Mouse (Mus musculus): ENCODE measurements at regions not wholly inside any gene's neighbourhood (a gene's known extent, or its start where the extent isn't known, plus 50 kb on each side); places are given as distances from the start of the nearest gene placed in this dataset.

DNA sequence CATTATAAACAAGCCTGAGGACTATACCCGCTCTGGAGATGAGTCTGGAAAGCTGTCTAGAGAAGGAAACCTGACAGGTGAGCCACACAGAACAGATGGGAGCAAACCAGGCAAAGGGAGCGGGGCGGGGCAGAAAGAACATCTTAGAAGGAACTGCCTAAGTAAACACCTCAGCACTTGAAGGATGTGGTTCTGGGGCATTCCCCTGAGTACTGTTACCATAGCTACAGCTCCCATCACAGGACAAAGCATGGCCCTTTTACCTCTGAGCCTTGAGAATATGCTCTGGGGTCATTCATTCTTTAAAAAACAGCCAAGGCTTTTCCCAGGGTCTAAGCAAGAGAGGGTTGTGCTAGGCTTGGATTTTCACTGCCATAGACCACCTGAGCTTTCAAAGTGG is 127.6 kb downstream of the Rpap3 start:
- DNase-seq (ENCODE audit: low read depth in 2 of 2, low spot score in 2 of 2) = peak; percentile 20 to 28

DNA sequence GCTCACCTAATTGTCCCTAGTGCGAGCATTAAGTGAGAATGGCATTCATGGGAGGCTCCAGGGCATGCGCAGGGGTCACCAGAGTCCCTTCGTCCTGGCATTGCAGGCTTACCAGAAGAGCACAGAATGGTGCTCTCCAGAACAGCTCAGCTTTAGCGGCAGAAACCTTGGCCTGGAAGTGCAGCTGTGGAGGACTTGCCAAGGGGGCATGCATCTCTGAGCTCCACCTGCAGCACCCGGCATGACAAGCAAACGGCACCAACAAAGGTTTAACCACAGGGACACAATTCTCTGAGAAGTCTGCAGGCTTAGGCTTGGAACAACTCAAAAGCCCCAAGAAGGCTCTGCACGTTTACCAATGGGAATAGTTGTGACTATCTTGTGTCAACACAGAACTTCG is 128.4 kb downstream of the Rpap3 start:
- no peak for DNase-seq (ENCODE audit: low read depth in 2 of 2, low spot score in 2 of 2)

DNA sequence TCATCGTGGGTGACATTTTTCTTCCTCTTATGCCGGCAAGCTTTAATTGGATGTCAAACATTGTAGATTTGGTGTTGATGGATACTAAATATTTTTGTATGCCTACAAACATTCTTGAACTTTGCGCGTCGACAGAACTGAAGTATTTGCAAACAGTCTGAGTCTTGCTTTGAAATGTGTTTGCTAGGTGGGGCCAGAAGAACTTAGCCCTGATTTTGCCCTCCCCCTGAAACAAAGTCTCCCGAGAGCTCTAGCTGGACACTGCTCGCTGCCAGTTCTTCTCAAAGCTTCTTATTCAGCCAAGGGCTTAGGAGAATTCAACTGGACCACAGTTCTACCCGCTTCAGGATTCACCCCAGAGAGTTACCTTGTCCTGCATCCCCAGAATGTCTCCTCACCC is 133.0 kb downstream of the Rpap3 start:
- DNase-seq (ENCODE audit: low read depth in 2 of 2, low spot score in 2 of 2) = no peak

DNA sequence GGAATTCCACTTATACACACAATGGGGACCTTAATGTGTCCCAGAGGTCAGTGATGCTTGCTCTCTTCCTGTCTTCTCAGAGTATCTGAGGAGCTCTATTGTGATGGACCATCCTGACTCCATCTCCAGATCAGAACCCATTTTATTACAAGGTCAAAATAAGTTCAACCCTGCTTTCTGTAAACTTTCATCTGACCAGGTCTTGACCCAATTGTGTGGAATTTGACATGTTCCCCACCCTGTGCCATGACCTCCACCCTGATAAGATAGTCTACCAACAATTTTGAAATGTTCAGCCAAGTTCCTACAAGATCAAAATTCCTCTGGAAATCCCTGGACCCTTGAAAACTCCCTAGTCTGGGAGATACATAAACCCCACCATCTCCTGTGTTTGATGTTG is 133.7 kb downstream of the Rpap3 start:
- no peak for DNase-seq (ENCODE audit: low read depth in 2 of 2, low spot score in 2 of 2)

DNA sequence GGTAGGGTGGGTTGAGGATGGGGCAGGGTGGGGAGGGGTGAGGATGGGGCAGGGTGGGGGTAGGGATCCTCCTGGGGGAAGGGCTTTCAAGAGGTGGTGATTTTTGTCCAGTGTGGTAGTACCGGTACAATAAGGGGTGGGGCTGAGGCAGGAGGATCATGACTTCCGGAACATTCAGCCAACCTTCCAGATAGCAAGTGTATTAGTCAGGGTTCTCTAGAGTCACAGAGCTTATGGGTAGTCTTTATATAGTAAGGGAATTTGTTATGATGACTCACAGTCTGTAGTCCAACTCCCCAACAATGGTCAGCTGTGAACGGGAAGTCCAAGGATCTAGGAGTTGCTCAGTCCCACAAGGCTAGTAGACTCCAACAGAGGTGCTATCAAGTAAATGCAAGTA is 145.5 kb downstream of the Rpap3 start:
- no peak for DNase-seq (ENCODE audit: low read depth in 2 of 2, low spot score in 2 of 2)

DNA sequence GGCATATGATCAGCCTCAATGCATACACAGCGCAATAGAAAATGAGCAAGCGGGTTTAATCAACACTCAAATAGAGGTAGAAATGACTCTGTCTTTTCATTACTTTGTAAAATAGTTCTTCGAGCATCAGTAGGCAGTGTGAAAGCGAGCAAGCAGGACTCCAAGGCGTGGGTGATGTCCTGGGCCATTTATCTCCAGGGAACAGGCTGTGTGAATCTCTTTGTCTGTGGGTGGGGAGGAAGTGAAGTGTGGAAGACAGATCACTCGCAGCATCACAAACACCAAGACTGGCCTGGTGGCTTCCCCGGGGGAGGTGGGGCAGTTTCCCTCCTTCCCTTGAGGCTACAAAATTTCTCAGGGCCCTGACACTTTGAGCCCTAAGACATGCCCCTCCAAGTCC is 146.9 kb downstream of the Rpap3 start:
- no peak for DNase-seq (ENCODE audit: low read depth in 2 of 2, low spot score in 2 of 2)

DNA sequence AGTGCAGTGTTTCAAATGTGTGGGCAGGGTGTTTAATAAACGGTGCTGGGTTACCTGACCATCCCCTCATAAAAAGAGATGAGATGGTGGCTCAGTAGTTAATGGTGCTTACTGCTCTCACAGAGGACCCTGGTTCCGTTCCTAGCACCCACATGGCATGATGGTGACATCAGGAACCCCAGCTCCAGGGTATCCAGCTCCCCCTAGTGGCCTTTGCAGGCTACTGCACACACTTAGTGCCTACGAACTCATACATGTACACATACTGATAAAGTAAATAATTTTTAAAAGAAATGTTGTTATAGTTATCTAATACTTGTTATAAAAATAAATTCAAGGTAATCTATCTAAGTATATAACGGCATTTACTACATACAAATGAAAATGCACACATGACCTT is 157.3 kb downstream of the Rpap3 start:
- no peak for DNase-seq (ENCODE audit: low read depth in 2 of 2, low spot score in 2 of 2)

DNA sequence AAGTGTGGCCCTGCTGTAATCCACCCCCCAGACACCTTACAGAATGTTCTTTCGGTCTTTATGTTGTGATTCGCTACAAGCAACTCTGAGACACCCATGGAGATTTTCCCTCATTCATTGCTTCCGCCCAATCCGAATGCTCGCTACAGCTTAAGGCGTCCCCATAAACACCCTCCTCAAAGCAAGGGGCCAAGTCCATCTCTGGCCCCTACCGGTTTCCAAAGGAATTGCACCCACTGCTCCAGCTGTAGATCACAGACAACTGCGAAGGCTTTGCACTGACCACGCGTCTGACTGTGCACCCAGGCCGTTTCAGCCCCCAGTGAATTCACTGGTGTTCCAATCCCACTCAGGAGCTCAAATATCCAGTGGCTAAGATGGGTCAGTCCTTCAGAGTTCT is 160.6 kb downstream of the Rpap3 start:
- no peak for DNase-seq (ENCODE audit: low read depth in 2 of 2, low spot score in 2 of 2)

DNA sequence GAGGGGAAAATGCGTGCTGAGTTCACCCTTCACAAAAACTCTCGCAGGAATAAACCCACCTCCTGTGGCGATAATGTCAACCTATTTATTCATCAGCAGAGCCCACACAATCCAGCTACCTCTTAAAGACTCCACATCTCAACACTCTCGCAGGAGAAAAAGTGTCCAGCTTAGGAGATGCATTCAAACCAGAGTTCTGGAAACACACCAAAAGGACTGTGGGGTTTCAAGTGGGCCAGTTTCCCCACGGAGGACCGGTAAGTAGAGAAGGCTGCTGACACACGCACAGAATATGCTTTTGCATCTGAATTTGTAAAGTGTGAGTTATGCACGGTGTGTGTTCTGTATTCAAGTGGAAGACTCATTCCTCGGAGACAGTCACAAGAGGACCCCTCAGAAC is 164.0 kb downstream of the Rpap3 start:
- DNase-seq (ENCODE audit: low read depth in 2 of 2, low spot score in 2 of 2) = no peak

DNA sequence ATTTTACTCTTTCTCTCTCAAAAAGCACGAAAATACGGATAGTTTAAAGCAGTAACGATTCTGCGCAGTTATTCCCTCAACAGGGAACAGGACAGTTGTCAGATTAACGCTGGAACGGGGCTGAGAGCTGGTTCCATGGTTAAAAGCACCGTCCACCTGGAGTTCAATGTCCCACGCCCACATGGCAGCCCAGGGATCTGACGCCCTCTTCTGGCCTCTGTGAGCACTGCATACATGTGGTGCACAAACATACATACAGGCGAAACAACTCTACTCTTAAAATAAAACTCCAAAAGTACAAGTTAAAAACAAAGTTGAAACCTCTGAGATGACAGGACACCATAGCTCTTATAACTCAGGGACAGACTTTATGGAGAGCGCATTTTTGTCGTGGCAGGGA is 169.5 kb downstream of the Rpap3 start:
- DNase-seq (ENCODE audit: low read depth in 2 of 2, low spot score in 2 of 2) = no peak

DNA sequence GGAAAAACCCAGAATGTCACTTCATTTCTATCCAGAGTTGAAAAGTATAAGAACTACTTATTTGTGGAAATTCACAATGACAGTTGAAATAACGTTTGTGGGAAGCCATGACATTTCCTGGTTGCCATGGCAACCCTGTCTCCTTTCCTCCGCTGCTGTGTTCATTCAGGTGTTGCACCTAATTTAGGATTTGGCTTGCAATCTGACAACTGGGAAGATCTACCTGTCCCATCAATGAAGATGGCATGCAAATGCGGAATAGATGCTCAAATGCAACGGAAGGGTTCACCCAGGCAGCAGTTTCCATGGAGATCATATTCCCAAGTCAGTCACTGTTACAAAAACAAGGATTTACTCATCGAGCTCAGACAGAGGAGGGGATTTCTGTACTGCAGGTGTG is 170.7 kb downstream of the Rpap3 start:
- DNase-seq (ENCODE audit: low read depth in 2 of 2, low spot score in 2 of 2) = no peak

DNA sequence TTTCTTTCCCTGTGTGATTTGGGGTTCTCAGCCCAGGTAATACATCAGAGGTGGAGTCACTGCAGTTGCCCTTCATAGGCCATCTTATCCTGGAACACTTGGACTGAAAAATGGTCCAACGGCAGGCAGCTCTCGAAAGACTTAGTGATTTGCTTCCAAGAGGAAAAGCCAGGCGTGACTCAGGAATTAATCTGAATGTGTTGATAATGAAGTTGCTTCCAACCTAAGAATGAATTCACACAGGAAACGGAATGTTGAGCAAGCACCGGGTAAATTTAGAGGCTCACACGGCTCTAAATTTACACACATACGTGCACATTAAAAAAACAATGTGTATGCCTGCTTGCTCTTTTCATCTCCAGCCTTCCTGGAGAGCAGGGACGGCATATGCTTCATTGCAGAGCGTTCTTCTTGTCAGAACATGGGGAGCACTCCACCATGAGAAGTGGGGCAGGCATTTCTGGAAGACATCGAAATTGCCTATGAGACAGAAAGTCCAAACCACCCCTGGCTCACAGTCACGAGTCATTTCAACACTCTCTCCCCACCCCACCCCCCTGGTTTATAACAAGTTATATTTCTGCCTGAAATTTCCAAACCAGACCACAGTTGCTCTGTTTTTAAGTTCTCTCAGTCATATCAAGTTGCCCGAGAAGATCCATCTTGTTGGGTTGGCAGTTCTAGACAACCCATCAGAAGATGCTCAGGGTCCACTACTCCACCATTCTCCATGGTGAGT is 171.9 kb downstream of the Rpap3 start:
- no peak for DNase-seq (ENCODE audit: low read depth in 2 of 2, low spot score in 2 of 2)

DNA sequence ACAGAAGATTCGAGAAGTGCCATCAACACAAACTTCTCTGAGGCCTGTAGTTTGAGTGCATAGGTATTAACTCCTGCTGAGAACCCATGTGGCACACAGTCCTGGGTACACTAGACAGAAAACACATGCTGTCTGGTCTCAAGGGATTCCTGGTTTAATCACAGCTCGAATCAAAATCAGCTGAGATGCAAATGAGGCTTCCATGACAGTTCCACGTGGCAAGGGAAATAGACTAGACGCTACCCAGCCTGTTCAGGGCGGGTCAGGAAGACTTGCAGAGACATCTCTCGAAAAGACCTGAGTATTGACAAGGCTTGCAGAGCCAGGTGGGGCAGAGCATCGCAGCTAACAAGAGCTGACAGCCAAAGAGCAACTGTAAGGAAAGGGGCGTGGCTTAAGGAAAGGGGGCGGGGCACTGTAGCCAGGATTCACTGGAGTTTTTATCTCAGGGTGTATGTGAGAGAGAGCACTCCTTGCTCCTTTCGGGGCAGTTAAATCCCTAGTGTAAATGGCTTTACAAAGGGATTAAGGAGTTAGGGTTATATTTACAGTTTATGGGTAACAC is 173.2 kb downstream of the Rpap3 start:
- DNase-seq (ENCODE audit: low read depth in 2 of 2, low spot score in 2 of 2) = no peak

DNA sequence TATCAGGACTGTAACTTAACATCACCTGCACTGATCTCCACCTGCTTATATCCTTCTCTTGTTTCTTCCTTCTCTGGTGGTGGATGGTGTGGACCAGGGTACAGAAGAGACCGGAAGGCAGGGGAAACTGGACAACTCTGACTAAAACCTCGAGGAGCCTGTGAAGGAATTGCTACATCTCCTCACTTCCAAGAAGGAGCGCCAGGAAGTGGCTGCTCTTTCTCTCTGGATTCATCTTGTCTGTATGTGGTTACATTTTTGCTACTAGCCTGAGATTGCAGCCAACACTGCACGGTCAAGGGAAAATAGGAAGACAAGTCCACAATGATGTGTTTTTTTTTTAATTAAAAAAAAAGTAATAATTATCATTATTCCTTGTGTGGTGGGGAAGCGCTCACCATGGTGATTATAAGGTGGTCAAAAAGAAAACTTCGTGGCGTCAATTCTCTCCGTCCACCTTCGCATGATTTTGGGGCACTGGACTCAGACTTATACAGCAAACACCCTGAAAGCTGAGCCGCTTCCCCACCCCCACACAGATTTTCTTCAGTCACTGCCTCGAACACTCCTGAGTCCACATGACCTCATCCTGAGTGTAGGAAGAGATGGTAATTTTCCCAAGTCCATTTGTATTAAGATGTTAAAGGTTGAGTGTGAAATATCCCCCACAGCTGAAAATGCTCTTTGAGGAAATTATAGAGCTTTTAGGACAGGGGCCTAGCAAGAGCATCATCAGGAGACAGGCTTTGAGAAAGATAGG is 177.2 kb downstream of the Rpap3 start:
- no peak for DNase-seq (ENCODE audit: low read depth in 2 of 2, low spot score in 2 of 2)

DNA sequence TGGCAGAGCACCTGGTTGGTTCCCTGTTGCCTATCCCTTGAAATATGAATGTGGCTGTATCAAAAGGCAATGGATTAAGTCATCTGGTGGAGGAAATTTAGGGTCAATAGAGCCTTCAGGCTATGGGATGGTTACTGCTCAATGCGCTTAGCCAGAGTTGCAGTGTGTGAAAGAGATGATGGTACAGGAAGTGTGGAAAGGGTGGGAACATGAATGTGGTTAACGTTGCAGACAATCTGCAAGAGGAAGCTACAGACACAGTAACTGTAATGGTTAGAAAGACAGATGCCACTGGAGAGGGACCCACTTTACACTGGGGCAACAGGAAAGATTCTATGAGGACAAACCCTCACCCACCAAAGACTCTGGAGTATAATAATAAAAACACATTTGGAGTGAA is 185.2 kb downstream of the Rpap3 start:
- DNase-seq (ENCODE audit: low read depth in 2 of 2, low spot score in 2 of 2) = no peak

DNA sequence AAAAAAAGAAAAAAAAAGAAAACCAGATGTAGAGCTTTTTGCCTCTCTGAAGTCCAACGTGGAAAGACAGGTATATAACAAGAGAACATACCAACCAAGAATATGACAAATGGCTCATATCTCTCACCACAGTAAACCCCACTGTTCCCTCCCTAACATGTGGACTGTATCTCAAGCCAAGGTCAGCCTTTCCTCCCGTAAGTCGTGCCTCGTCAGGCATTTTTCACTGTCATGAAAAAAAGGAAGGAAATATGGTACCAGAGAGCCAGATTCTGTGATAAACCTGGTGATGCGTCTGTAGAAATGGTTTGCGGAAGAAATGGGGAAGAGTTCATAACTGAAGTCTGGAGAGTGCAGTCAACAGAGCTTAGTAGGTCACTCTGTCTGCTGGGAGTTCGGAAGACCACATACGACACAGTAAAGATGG is 185.7 kb downstream of the Rpap3 start:
- DNase-seq (ENCODE audit: low read depth in 2 of 2, low spot score in 2 of 2) = no peak

DNA sequence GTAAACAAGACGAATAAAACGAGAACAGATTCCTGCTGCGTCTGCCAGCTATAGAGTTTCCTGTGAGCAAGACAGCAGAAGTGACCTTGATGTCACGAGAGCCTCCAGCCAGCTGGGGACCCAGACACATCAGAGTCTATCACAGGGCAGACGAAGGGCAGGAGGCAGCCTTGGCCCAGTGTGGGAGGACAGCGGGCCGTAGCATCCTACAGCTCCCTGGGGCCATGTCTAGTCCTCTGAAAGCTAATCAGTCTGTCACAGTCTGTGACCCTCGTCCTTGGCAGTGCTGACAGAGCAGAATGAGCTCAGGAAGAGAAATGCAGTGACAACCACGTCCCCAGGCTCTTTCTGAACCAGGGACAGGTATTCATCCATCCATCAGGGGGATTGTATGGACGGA is 187.7 kb downstream of the Rpap3 start:
- DNase-seq (ENCODE audit: low read depth in 2 of 2, low spot score in 2 of 2) = no peak

DNA sequence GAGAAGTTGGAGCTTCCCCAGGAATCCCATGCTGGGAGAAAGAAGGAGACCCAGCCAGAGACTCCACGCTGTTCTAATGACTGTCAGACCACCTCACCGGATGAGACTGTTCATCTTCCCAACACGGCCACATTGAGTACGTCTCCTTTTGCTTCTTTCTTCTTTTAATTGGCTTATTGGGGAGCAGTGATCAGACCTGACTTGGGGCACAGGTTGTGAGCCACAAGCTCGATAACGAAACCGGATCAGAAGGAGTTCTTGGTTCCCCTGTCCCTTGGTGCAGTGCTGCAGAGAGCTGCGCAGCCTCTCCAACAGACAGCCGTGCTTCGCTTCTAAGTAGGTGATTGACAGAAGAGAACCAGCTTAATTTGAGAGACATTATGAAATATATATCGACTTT is 188.4 kb downstream of the Rpap3 start:
- no peak for DNase-seq (ENCODE audit: low read depth in 2 of 2, low spot score in 2 of 2)

DNA sequence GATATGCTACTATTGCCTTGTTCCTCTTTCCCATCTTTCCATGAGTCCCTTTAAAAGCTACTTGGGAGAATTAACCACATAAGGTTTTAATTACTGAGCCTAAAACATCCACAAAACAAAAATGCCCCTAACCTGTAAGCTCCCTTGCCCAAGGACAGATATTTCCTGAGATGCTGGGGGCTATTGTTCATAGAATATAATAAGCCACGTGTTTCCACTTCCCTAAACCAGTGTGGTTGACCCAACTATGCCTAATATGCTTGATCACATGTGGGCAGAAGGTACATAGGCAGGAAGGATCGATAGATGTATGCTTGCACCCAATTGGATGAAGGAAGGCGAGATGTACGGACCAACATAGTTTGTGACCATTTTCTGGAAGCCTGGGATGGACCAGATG is 189.9 kb downstream of the Rpap3 start:
- no peak for DNase-seq (ENCODE audit: low read depth in 2 of 2, low spot score in 2 of 2)

DNA sequence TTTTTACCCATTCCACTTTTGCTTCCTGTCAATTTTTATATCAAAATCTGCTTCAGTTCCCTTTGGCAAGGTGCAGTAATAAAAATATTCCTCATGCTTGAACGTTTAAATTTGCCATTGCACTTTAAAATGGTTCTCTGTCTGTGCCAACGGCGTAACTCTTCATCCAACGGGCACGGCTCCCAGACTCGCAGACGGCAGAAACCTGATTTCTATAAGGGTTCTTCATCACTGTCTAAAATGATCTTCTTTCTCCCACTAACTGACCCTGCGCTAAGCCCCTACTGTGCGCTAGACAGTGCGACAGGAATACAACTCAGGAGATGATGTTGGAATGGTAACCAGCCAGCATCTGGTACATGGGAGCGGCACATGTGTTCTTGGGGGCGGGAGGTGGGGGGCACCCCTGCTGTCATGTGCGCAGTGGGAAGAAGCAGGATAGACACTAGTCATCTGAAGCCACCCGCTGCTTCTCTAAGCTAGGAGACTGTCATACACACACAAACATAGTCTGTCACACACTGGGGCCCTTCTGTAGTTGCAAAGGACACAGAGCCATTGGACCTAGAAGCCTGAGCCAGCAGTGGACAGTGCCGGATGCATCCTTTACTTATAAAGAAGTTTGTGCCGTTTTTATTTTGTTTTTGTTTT is 197.8 kb downstream of the Rpap3 start:
- DNase-seq (ENCODE audit: low read depth in 2 of 2, low spot score in 2 of 2) = no peak

DNA sequence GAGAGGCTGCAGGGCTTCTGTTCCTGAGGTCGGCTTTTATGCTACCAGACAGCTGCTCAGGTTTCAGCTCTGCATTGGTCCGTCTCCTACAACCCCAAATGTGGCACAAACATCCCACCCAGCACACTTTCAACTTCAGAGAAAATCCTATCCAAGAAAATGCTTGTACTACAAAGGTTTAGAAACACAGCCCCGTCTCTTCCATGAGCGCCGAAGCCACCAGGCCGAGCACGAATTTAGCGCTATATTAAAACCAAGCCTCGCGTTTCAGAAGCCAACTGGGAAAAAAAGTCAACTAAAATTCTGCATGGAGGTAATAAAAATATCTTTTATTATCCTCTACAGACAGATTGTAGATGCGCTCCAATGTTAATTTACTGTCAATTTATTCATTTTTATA is 198.4 kb downstream of the Rpap3 start:
- no peak for DNase-seq (ENCODE audit: low read depth in 2 of 2, low spot score in 2 of 2)

DNA sequence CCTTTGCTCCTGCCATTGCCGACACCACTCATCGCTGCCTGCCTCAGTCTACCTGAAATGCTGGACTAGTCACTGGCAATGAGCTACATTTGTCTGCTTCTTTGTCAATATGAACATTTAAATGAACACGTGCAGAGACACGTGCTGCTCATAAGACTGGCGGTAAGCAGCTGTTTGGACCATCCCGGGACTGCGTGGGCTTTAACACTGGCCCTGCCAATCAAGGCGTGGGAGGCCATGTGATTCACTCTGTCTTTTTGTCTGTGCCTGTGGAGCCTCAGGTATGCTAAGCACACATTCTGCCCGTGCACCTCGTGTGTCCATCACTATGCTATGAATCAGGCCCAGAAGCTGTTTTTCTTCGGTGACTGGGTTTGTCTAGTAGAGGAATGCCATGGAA is 199.9 kb downstream of the Rpap3 start:
- no peak for DNase-seq (ENCODE audit: low read depth in 2 of 2, low spot score in 2 of 2)

All from CD8-positive naive resting alpha-beta T cell, adult 2 months (primary cell).